Mouse (Mus musculus) retina, adult 2 months (tissue): Measurements from ENCODE around the gene Srrm3.

Experiments used
- DNase-seq: peaks from one replicate; pipeline ENCODE4 v3.0.0-alpha.2; 2012; ENCODE audit warnings: low read depth, low spot score

Srrm3 gene

GRCm38 (mm10) chr5:135806555-135807262 lies at the start of gene Srrm3:
Srrm3 (plus strand) TSS chr5:135806890.
- peak; percentile 92 for DNase-seq

- no peak for DNase-seq
These were observed 44.8 kb upstream of the Srrm3 start for GRCm38 (mm10) chr5:135761881-135762280.

- DNase-seq: peak; percentile 50
These were observed 43.2 kb upstream of the Srrm3 start for GRCm38 (mm10) chr5:135763526-135763925.

DNA sequence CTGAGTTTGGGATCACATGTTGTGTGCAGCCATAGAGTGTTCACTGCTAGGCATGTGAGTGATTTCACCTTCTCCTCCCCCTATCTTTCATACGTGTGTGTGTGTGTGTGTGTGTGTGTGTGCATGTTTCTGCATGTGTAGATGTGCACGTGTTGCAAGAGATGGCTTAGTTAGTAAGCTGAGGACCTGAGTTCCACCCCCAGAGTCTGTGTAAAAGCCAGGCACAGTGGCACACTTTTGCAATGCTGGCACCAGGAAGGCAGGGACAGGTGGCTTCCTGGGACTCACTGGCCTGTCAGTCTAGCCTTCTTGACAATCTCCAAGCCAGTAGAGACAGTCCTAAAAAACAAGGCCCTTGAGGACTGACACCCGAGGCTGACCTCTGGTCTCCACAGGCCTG lies 41.7 kb upstream of the Srrm3 start:
- DNase-seq: no peak

GRCm38 (mm10) chr5:135772519-135772918 lies 34.2 kb upstream of the Srrm3 start:
- no peak for DNase-seq

DNA sequence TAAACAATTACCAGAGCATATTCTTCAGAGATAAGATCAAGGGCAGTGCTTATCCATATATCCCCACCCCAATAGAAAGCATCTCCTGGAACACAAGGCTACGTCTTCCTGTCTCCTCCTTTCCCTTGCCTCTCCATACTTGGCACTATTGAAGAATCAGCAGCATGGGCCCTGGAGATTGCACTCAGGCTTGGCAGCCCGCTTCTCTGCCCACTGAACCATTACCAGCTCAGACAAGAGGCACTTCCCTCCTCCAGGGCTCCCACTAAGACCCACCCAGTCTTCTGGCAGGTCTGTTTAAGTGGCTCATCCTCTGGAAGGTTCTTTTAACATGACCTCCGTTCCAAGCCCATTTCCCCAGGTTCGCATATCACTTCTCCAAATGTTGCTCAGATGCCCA lies 30.1 kb upstream of the Srrm3 start:
- no peak for DNase-seq

GRCm38 (mm10) chr5:135777796-135778470 lies 28.8 kb upstream of the Srrm3 start, which contains the start of gene Styxl1:
Styxl1 (minus strand) TSS chr5:135778385.
- DNase-seq: no peak

DNA sequence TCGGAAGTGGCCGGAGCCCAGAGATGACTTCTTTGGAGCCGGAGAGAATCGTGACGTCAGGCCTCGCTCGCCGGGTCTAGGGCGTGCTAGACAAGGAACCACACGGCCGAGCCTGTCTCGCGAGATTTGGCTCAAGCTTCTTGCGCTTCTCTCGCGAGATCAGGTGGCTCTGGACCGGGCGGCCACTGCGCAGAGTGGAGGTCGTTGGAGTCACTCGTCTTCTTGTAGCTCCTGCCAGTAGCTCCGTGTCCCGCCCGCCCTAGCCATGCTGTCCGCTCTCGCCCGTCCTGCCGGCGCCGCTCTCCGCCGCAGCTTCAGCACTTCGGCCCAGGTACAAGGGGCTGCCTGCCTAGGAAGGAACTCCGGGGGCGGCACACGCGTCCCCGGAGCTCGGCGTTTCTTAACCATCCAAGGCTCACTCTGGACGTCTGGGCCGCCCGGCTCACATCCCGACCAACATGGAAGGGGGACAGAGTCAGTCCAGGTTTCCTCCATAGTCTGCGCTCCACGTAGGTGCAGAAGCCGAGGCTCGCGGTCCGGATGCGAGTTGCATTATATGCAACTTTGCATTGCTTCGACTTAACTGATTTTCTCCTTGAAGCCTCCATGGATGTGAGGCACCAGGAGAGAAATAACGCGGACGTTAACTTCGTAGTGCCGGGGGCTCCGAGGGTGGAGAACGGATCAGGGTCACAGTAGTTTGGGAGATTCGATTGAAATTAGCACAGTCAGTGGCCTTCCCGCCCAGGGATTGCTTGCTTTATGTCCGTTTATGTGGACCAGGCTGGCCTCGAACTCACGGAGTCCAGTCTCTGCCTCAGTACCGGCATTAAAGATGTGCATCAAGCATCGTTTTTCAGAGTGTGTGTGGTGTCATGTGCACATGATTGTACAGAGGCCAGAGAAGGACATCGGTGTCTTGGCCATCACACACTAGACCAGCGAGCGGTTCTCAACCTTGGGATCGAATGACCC lies 27.9 kb upstream of the Srrm3 start, which contains the start of gene Mdh2:
Mdh2 (plus strand) TSS at position 10 of the 975 bp plus-strand sequence.
- DNase-seq: peak; percentile 100

DNA sequence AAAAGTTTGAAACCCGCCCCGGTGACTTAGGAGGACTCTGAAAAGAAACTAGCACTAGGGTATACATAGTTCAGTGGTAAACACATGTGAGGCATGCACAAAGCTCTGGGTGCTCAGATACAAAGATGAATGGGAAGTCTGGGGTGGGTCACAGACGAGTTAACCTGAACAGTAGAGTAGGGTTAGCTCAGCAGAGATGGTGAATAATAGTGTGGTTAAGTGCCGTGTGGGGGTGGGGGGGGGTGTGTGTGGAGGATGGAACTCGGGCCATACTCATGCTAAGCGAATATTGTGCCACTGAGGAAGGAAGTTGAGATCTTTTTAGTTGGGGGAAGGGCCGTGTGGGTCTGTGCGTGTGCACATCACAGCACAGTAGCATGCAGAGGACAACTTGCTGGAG lies 26.4 kb upstream of the Srrm3 start:
- DNase-seq: no peak

DNA sequence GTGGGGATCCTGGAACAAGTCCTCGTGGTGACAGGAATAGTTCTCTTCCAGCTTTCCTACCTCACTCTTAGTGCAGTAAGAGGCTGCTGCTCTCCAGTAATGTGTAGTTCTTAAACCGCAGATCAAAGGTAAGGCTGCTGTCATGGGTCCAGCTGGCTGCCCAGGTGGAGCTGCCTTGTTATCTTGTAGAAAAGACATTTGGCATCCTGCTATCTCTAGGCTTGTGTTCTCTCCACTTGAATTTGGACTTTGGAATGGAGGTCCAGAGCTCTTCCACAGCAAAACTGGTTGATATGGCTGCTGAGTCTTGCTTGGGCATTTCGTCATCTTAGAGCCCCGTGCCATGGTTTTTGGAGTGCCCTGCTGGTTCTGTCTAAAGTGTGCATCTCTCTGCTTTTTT lies 23.8 kb upstream of the Srrm3 start:
- DNase-seq: no peak

GRCm38 (mm10) chr5:135793996-135794858 lies 12.5 kb upstream of the Srrm3 start:
- DNase-seq: peak; percentile 83

DNA sequence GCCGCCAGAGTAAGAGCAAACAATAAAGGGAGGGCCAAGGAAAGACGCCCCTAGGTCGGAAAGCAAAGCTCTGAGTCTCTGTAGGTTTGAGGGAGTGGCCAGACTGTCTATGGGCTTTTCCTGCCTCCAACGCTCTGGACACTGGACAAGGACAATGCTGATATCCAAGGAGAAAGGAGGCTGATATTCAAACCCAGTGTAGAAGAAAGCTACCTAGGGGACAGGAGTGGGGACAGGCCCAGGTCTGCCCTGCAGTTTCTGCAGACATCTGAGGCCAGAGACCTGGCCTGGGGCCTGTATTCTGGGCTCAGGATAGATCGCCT lies 11.9 kb upstream of the Srrm3 start:
- DNase-seq: no peak

DNA sequence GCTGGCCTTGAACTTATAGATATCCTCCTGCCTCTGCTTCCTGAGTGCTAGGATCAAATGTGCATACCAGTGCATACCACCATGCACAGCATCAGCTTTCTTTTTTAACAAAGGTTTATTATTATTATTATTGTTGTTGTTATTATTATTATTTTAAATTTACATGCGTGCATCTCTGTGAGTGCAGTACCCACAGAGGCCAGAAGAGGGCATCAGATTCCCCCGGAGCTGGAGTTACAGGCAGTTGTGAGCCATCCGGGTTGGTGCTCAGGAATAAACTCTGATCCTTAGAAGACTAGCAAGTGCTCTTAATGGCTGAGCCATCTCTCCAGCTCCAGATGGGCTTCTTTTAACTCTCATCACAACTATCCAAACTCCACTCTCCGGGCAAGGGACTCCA lies 6.9 kb upstream of the Srrm3 start:
- DNase-seq: no peak

DNA sequence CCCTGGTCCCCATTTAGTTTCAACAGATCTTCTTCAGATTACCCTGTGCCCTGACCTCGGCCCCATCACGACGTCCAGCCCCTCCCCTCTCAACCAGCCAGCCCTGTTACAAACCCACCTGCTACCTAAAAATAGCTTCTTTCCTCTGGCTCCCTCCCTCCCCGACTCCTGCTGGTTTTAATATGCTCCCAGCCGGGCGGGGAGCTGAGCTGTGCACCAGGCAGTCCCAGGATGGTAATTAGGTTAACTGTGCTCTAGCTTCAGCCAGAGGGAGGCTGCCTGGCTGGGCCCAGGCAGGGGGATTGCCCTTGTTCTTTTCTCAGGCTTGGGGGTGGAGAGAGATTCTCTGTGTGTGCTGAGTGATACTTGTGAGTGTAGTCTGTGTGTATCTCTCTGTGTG lies 5.8 kb upstream of the Srrm3 start:
- no peak for DNase-seq

GRCm38 (mm10) chr5:135802641-135803040 lies 4.0 kb upstream of the Srrm3 start:
- DNase-seq: no peak

DNA sequence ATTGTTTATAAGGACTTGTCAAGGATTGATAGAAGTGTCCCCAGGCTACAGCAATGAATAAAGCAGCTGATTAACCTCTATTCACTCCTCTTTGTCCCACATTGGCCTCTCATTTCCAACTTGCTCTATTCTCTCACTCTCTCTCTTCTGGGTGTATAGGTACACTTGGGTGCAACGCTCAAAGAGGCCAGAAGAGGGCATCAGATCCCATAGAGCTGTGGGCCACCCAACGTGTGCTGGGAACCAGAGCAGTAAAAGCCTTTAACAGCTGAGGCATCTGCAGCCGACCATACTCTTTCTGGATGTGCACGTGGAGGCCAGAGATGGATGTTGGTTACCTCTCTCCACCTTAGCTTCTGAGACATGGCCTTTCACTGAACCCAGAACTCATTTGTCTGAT lies 3.6 kb upstream of the Srrm3 start:
- no peak for DNase-seq

- no peak for DNase-seq
These were observed 3.0 kb upstream of the Srrm3 start for GRCm38 (mm10) chr5:135803676-135804075.

DNA sequence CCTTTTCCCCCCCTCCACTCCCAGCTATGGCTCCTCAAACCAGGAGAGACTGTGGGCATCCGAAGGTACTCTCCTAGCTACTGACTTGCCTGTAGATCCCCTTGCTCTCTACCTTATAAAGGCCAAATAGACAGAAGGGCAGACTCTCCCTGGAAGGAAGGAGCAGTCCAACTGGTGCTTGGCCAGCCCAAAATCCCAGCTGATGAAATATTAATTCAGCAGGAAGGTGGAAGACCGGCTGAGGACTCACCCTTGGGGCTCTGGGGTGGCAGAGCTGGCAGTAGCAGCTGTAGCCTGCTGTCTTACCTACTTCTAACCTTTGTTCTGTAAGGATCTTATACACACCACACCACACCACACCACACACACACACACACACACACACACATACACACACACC lies 2.0 kb upstream of the Srrm3 start:
- no peak for DNase-seq

GRCm38 (mm10) chr5:135807263-135807637 lies 560 bp downstream of the Srrm3 start:
- DNase-seq: no peak

- DNase-seq: no peak
These were observed 6.3 kb downstream of the Srrm3 start for GRCm38 (mm10) chr5:135812991-135813390.

DNA sequence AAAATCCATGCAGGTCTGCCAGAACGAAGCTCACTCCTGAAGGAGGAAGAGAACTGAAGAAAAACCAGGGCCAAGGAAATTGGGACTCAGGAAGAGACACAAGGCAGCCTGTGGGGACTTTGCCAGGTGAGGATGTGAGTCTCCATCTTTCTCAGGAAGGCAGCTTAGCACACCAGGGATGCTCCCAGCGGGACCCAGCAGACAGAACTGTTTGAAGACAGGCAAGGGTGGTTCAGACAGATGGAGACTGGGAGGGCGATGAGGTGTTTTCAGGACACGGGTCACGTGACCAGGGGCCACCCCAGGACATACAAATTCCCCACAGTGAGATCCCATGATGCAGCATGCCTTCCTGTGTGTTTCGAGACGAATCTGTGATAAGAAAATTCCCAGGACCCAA lies 11.8 kb downstream of the Srrm3 start:
- DNase-seq: no peak
